Mouse (Mus musculus) hindbrain, embryonic 15.5 days (tissue): Measurements from ENCODE around the gene Ugt1a2. TPM values are rescaled to one million over a fixed set of nuclear protein-coding genes. Genes with fewer than 3 reads are reported as not detected.

Experiments
- ATAC-seq: fragments of 200-750 bp; cut with Nextera tagmentation; 2 replicates; pipeline ENCODE4 v1.8.0; 2017; ENCODE audit warnings: low read depth, moderate number of reproducible peaks, moderate TSS enrichment; ENCODE audit not compliant: low FRiP score
- H3K27ac ChIP-seq: fragments of 300-500 bp; sonication (generic); replicated peaks from 2 replicates; pipeline ENCODE4 v1.5.1; 2015; ENCODE audit warnings: mild to moderate bottlenecking, inconsistent platforms
- H3K27me3 ChIP-seq: fragments of 300-500 bp; sonication (generic); 2 replicates; pipeline ENCODE4 v1.6.1; 2015; ENCODE audit warnings: control low read depth, inconsistent platforms
- H3K36me3 ChIP-seq: fragments of 300-500 bp; sonication (generic); 2 replicates; pipeline ENCODE4 v1.6.1; 2015; ENCODE audit warnings: control low read depth, inconsistent platforms
- H3K4me1 ChIP-seq: fragments of 300-500 bp; sonication (generic); replicated peaks from 2 replicates; pipeline ENCODE4 v1.6.1; 2015; ENCODE audit warnings: control low read depth, inconsistent platforms
- H3K4me2 ChIP-seq: fragments of 300-500 bp; sonication (generic); 2 replicates; pipeline ENCODE4 v1.6.1; 2015; ENCODE audit warnings: moderate library complexity, mild to moderate bottlenecking, inconsistent platforms
- H3K4me3 ChIP-seq: fragments of 300-500 bp; sonication (generic); 2 replicates; pipeline ENCODE4 v1.5.1; 2015; ENCODE audit warnings: mild to moderate bottlenecking, inconsistent platforms
- H3K9ac ChIP-seq: fragments of 300-500 bp; sonication (generic); 2 replicates; pipeline ENCODE4 v1.6.1; 2015; ENCODE audit warnings: inconsistent platforms
- H3K9me3 ChIP-seq: fragments of 300-500 bp; sonication (generic); 2 replicates; pipeline ENCODE4 v1.6.1; 2016; ENCODE audit warnings: control low read depth, inconsistent platforms
- WGBS: fragments of 180-500 bp; shearing (Covaris S2); methylation state at CpG from one replicate; pipeline ENCODE4 v1.1.7; 2015; 5-methylcytosine and 5-hydroxymethylcytosine counted together
- polyA plus RNA-seq: library from polyadenylated mRNA; unstranded; fragments of >200 nt; fragmentation: Nextera tagmentation; extraction: Ambion mirVana; gene quantifications from 2 replicates; pipeline ENCODE4 v1.2.1, GENCODE M21; 2015

The Ugt1a2 gene
- polyA plus RNA-seq, 1 experiment from 2014 or later, result not detected

- Histone ChIP-seq H3K4me1 (no peaks in the 10 kb centered on the region), H3K27me3 (no peaks in the 10 kb centered on the region), H3K27ac (no peak overlapping the region), H3K4me2 (no peak overlapping the region), H3K36me3 (peaks cover 74% of the 10 kb centered on the region), H3K4me3 (no peak overlapping the region), H3K9me3 (no peaks in the 10 kb centered on the region), H3K9ac (no peak overlapping the region)
- 92% methylated on average over 5 of the region's 5 CpGs for WGBS
- no peak for ATAC-seq
These were observed 63.4 kb downstream of the Ugt1a2 start for GRCm38 (mm10) chr1:88263778-88264177.

GRCm38 (mm10) chr1:88264237-88264868, 64.0 kb downstream of the Ugt1a2 start:
- Histone ChIP-seq H3K9ac (no peak overlapping the region), H3K4me1 (no peaks in the 10 kb centered on the region), H3K36me3 (peaks cover 80% of the 10 kb centered on the region), H3K4me3 (no peak overlapping the region), H3K27me3 (no peaks in the 10 kb centered on the region), H3K4me2 (no peak overlapping the region), H3K27ac (no peak overlapping the region), H3K9me3 (no peaks in the 10 kb centered on the region)
- ATAC-seq, result no peak
- 91% methylated on average over 7 of the region's 7 CpGs for WGBS

- H3K36me3 ChIP-seq, result peaks cover 85% of the 10 kb centered on the region
- H3K9me3 ChIP-seq, result no peaks in the 10 kb centered on the region
- no peak overlapping the region for H3K4me3 ChIP-seq
- H3K9ac ChIP-seq, result no peak overlapping the region
- H3K27me3 ChIP-seq, result no peaks in the 10 kb centered on the region
- WGBS, result 76% methylated on average over 4 of the region's 4 CpGs
- no peaks in the 10 kb centered on the region for H3K4me1 ChIP-seq
- H3K4me2 ChIP-seq, result no peak overlapping the region
- H3K27ac ChIP-seq, result no peak overlapping the region
- no peak for ATAC-seq
These were observed 64.5 kb downstream of the Ugt1a2 start for GRCm38 (mm10) chr1:88264869-88265240.

- H3K27me3 ChIP-seq, result no peaks in the 10 kb centered on the region
- no peak overlapping the region for H3K4me2 ChIP-seq
- no peak overlapping the region for H3K4me3 ChIP-seq
- H3K9me3 ChIP-seq, result no peaks in the 10 kb centered on the region
- no peak overlapping the region for H3K27ac ChIP-seq
- 88% methylated on average over 13 of the region's 13 CpGs for WGBS
- H3K36me3 ChIP-seq, result peaks cover 82% of the 10 kb centered on the region
- ATAC-seq, result no peak
- no peak overlapping the region for H3K9ac ChIP-seq
- no peaks in the 10 kb centered on the region for H3K4me1 ChIP-seq
These were observed 65.7 kb downstream of the Ugt1a2 start for GRCm38 (mm10) chr1:88266123-88266522.

- H3K4me2 ChIP-seq, result no peak overlapping the region
- peaks cover 76% of the 10 kb centered on the region for H3K36me3 ChIP-seq
- H3K4me3 ChIP-seq, result no peak overlapping the region
- 0 out of 2 replicates have a peak, but pooled peaks have one; percentile 1 for ATAC-seq
- H3K9ac ChIP-seq, result no peak overlapping the region
- 95% methylated on average over 6 of the region's 6 CpGs for WGBS
- no peaks in the 10 kb centered on the region for H3K9me3 ChIP-seq
- H3K27me3 ChIP-seq, result no peaks in the 10 kb centered on the region
- H3K27ac ChIP-seq, result no peak overlapping the region
- H3K4me1 ChIP-seq, result no peaks in the 10 kb centered on the region
These were observed 67.1 kb downstream of the Ugt1a2 start for GRCm38 (mm10) chr1:88267489-88267888.

- H3K9ac ChIP-seq, result no peak overlapping the region
- H3K36me3 ChIP-seq, result peaks cover 74% of the 10 kb centered on the region
- no peaks in the 10 kb centered on the region for H3K9me3 ChIP-seq
- H3K4me3 ChIP-seq, result no peak overlapping the region
- no peaks in the 10 kb centered on the region for H3K4me1 ChIP-seq
- 87% methylated on average over 6 of the region's 6 CpGs for WGBS
- no peak for ATAC-seq
- no peaks in the 10 kb centered on the region for H3K27me3 ChIP-seq
- H3K27ac ChIP-seq, result no peak overlapping the region
- H3K4me2 ChIP-seq, result no peak overlapping the region
These were observed 67.7 kb downstream of the Ugt1a2 start for GRCm38 (mm10) chr1:88268070-88268469.

Other genes starting within 250 kb of the Ugt1a2 start
- gene Usp40, start 192.1 kb upstream of the Ugt1a2 start, polyA plus RNA-seq, result 21.1 and 21.9 TPM in 2 replicates
- not detected in 2 replicates for gene Ugt1a10, start 145.2 kb upstream of the Ugt1a2 start, polyA plus RNA-seq
- gene Ugt1a9, start 129.8 kb upstream of the Ugt1a2 start, polyA plus RNA-seq, result not detected in 2 replicates
- not detected in 2 replicates for gene Ugt1a8, start 112.8 kb upstream of the Ugt1a2 start, polyA plus RNA-seq
- 1.2 and 1.5 TPM in 2 replicates for gene Ugt1a7c, start 105.5 kb upstream of the Ugt1a2 start, polyA plus RNA-seq
- gene Ugt1a6b, start 97.3 kb upstream of the Ugt1a2 start, polyA plus RNA-seq, result 1.8 and 2.6 TPM in 2 replicates
- 3.7 and 3.8 TPM in 2 replicates for gene Ugt1a6a, start 65.8 kb upstream of the Ugt1a2 start, polyA plus RNA-seq
- not detected in 2 replicates for gene Ugt1a5, start 34.6 kb upstream of the Ugt1a2 start, polyA plus RNA-seq
- 13.2 and 13.5 TPM in 2 replicates for gene Dnajb3, start 5.2 kb downstream of the Ugt1a2 start, polyA plus RNA-seq
- gene Ugt1a1, start 11.4 kb downstream of the Ugt1a2 start, polyA plus RNA-seq, result not detected in 2 replicates
- gene Mroh2a, start 26.4 kb downstream of the Ugt1a2 start, polyA plus RNA-seq, result 0.57 and 0.76 TPM in 2 replicates
- 77.9 and 81.6 TPM in 2 replicates for gene Hjurp, start 77.0 kb downstream of the Ugt1a2 start, polyA plus RNA-seq
- 0.06 and 0.08 TPM in 2 replicates for gene Trpm8, start 77.1 kb downstream of the Ugt1a2 start, polyA plus RNA-seq
- 0.17 and 0.44 TPM in 2 replicates for gene Spp2, start 206.4 kb downstream of the Ugt1a2 start, polyA plus RNA-seq